Mouse (Mus musculus): ENCODE measurements around the gene Cyth1.
A peak's percentile ranks its signal among the peaks of the same experiment; 100 is the strongest.

Cyth1 gene

DNA sequence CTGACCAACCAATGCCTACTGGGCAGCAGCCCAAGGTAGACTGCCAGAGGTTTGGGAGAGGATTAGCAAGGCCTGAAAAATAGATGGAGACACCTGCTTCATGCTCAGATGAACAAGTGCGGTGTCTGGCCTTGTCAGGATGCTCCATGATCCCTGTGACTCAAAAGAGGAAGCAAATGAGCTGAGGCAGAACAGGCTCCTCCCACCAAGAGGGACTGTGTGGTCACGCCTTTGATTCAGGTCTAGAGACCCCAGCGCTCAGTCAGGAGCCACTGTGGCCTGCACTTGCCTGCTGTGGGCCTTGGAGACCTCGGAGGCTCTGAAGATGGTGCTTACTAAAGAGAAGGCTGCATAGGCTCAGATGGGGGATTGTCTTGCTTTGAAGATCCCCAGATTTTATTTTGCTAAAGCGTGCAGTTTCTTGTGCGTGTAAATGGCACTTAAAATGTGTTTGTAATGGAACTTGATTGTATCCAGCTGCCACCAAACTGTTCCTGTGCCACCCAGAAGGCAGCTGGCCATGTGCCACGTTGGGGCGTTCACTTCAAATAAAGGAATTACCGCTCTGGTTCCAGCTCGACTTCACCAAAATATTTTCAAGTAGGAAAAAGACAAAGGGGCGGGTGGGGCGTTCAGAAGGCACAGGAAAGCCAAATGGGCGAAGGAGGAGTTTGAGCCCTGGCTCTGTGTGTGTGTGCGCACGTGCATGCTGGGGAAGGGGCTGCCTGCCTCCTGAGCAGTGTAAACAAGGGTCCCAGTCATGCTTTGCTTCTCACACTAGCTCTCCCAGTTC lies 6.0 kb upstream of the Cyth1 start:
- peak; percentile 62 for DNase-seq (ENCODE audit: extremely low read depth, low read depth, low spot score)

DNA sequence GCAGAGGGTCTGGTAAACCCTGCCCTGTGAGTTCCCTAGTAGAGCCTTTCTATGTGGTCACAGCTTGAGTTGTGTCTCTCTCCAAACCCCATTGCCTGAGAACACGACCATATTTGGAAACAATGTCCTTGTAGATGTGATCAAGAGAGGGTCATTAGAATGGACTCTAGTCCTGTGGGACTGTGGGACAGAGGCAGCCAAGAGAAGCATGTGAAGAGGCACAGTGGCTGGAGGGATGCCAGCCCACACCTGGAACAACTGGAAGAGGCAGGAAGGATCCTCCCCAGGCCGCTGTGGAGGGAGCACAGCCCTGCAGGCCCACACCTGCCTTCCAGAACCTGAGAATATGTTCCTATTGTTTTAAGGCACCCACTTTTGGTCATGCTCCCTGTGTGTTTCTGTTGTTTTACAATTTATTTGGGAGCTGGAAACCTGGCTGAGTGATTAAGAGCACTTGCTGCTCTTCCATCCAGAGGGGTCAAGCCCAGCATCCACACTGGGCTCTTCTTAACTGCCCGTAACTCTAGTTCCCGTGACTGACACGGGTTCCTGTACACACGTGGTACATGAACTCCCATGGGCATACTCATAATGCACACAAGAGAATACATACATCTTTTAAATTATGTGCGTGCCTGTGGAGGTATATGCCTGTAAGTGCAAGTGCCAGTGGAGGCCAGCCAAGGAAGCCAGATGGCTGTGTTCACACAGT lies 5.2 kb upstream of the Cyth1 start:
- DNase-seq (ENCODE audit: extremely low read depth, low read depth, low spot score), result no peak

DNA sequence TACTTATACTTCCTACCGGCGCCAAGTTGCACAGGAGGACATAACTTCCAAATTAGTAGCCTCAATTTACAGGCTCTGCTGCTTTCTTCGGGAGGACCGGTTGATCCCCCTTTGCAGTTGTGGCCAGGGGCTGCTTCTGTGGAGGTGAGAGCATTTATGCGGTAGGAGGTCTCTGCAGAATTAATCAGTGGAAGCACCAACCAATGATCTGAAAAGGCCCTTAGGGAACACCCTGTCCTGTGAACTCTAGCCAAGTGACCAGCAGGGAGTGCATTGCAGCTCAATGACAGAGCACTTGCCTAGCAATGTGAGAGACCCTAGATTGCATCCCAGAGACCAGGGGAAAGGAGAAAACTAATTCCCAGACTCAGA lies 606 bp upstream of the Cyth1 start:
- no peak for DNase-seq (ENCODE audit: extremely low read depth, low read depth, low spot score)

DNA sequence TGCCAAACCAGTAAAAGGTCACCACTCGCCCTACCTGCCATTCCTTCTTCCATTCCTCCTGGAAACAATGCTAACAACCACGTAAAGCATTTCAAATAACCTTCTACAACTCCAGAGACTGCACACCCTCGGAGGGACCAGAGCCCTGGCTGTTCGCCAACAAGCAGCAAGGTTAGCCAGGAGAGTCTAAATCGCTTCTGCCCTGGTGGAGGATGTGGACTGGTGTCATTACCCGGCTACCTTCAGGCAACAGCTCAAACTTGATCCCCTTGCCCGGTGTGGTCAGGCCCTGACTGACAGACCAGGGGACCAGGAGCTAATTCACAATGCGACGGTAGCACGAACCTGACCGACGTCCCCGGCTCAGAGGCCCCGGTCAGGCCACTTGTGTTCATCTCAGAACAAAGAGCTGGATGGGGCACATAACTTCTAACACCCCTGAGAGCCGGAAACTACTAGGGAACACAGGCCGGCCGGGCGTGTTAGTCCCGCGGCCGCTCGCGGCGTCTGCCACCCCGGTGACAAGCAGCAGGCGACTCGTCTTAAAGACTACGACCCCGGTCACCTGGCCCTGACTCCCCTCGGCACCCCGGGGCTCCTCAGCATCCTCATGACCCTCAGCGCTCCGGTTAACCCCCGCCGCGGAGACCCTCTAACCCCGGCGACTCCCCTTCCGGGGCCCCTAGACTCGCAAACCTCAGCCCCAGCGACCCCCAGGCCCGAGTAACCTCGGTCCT lies 865 bp downstream of the Cyth1 start:
- peak; percentile 78 for DNase-seq (ENCODE audit: extremely low read depth, low read depth, low spot score)

DNA sequence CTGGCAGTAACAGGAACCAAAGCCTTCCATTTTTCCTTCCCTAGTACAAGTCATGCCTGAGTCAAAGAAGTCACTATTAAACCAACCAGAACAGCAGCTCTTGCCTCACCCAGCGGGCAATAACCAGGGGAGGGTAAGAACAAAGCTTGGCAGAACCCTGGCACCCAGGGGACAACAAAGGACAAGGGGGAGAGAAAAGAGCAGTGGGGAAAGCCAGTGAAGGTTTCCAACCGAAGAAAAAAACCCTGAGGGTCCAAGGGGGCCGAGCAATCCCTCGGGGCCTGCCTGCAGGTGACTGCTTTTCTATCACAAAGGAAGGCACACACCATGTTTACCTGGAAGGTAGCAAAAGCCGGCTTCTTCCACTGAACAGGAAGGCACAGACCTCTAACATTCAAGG lies 1.7 kb downstream of the Cyth1 start:
- no peak for DNase-seq (ENCODE audit: extremely low read depth, low read depth, low spot score)

DNA sequence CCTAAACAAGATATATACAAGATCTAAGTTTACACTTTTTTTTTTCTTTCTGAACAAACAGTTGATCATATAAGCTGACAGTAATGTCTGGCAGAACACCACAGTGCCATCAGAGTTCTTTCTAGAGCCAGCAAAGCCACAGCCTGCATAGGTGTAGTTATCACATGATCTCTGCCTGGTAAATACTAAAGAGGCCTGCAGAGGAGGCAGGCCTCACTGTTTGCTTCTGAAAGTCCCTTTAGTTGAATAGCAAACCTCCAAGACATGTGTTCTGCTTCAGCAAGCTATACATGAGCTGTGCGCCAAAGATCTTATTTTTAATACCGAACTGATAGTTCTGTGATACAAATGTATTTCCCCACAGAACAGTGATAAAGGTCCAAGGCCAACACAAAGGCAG lies 3.3 kb downstream of the Cyth1 start:
- no peak for DNase-seq (ENCODE audit: extremely low read depth, low read depth, low spot score)

DNA sequence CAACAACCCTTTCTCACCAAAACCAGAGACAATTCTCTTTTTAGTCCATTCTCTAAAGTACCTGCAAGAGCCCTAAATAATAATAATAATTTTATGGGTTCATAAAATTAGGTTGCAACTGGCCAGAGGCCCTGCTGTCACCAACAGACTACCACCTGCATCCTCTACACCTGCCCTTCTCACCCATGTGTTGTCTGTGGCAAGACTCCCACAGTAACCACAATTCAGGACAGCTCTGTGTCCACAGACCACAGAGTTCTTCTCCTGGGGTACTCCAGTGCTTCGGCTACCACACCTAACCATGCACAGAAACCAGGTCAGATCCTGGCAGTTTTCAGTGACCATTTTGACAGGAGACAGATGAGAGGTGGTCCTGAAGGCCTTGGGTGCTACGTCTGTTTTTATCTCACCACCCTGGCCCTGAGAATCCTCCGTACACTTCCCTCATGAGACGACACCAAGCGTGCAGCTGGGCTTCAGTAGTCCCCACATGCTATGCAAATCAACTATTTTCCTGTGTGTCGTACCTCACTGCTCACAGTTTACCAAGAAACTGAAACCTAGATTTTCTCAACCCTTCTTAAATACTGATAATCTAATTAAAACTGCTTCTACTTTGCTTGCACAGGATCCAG lies 4.6 kb downstream of the Cyth1 start:
- DNase-seq (ENCODE audit: extremely low read depth, low read depth, low spot score), result no peak

DNA sequence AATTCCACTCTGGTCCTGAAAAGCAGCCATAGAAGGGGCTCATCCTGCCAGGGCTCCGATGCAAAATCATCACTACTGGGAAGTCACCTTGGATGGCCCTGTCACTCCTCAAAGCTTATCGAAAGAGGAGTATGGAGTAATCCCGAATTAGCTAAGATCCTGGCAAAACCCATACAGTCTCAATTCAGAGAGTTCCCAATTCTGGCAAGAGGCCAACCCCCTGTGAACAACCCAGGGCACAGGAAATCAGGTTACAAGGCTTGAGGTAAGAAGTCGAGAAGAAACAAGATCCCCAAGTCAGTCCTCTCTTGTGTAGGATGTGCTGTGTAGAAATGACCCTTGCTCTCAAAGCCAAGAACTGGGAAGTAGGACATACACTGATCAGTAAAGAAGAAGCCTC lies 5.9 kb downstream of the Cyth1 start:
- DNase-seq (ENCODE audit: extremely low read depth, low read depth, low spot score), result peak; percentile 58

DNA sequence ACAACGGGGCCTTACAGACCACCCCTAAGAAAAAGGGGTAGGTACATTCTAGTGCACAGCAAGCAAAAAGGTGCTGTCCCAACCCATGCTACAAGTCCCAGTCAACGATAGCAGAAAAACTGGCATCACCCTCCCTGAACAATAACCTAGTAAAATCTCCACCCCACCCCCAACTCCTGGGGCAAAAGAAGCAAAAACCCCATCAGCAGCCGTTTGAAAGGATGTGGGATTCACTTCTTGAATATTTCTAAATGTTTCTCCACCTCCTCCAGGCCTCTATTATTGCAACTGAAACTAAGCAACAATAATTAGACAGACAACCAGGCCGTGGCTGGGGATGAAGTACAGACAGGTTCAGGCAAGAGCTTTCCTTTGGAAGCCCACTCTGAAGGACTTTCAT lies 8.0 kb downstream of the Cyth1 start:
- no peak for DNase-seq (ENCODE audit: extremely low read depth, low read depth, low spot score)

DNA sequence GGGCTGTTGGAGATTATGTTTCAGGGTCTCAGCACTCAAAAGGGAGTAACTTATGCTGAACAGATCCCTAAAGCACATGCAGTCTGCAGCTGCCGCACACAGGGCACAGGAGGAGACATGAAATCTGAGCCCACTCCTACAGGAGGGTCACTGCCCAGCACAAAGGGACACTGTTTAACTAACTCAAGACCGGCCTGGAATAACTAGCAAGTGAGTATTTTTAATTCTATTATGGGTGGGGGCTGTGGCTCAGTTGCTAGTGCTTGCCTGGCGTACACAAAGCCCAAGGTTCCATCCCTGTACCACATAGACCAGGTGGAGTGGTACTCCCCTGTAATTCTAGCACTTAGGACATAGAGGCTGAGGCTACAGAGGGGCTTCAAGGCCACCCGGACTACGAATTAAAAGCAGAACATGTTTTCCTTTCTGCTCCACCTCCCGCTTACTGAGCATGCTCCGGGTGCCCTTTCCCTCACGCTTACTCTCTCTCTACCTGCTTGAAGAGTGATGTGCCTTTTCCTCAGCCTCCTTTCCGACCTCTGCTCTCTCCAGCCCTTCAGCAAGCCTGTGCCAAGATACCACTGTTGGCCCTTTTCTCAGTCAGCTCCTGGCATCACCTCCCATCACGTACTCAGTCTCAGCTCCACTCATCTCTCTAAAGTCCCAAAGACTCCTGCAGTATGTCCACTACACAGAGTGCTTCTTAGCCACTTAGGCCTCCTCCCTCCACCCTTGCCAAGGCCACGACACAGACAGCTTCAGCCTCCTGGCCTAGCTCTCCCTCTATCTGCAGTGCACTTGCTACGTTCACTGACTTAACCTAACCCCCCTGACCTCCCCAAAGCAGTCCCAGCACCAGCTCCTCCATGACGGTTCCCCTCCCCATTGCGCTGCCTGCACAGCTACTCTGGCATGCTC lies 8.9 kb downstream of the Cyth1 start:
- no peak for DNase-seq (ENCODE audit: extremely low read depth, low read depth, low spot score)

DNA sequence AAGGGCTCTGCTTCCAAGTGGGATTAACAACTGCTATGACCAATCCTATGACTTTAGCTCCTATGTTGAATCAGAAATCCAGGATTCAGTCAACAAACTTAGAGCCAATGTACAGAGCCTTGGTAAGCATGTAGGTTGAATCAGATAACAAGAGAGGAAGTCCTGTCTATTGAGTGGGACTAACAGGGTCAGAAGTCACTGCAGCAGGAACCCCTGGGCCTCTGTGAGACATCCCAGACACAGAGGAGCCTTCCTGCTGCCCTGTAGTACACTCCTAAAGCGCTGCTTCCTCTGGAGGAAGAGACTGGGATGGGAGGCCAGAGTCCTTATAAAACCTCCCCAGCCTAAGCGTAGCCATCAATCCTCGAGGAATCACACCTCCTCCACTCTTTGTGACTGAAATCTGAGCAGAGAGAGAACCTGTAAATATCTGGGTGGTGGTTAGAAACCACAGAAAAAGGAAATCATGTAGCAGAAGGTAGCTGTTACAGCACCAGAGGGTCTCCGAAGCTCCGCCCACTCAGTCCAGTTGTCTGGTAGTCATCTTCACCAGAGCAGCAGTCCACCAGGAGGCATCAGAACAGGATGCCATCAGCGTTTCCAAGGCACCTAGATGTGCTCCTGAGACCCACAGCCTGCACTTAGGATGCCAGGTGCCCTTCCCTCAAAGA lies 11.7 kb downstream of the Cyth1 start:
- no peak for DNase-seq (ENCODE audit: extremely low read depth, low read depth, low spot score)

DNA sequence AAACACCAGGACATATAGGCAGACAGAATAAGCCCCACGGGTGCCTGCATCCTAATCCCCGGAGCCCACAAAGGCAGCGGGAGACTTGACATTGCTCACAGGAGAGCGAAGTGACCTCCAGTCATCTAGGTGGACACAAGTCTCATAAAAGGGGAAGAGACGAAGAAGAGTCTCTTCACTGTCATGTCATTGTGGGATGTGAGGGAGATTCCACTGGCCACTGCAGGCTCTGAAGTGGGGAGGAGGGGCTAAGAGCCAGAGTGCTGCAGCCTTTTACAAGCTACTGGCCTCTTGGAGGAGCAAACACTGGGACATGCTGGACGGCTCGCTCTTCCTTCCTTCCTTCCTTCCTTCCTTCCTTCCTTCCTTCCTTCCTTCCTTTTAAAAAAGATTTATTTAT lies 13.5 kb downstream of the Cyth1 start:
- DNase-seq (ENCODE audit: extremely low read depth, low read depth, low spot score), result no peak

DNA sequence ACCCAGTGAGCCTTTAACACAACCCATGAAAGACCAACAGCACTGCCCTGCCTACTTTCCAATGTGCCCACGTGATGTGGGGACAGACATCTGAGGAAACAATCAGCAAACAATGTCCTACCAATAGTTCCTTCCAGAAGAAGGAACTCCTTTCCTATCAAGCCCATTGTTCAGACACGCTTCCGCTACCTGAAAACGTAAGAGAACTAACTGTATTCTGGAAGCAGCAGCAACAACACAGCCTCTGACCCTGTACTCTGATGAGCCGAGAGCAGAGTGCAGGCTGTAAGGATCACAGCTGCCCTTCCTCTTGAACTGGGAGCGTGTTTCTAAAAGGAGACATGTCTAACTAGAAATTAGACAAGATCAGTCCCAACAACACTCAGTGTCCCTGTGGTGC lies 13.9 kb downstream of the Cyth1 start:
- DNase-seq (ENCODE audit: extremely low read depth, low read depth, low spot score), result no peak

DNA sequence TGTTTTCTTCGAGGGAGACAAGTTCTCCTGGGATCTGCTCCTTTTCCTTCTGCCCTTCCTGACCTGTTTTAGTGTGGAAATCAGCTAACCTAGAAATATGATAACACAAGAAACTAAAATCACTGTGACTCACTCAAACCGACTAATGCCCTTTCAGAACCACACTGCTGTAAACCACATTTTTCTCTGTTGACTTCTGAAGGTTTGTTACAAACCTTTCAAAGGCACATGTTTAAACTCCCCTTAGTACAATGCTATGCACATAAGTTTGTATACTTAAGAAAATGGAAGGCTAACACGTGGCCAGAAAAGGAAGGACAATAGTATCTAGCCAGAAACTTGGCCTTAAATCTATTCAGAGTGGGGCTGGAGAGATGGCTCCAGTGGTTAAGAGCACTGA lies 14.5 kb downstream of the Cyth1 start:
- no peak for DNase-seq (ENCODE audit: extremely low read depth, low read depth, low spot score)

DNA sequence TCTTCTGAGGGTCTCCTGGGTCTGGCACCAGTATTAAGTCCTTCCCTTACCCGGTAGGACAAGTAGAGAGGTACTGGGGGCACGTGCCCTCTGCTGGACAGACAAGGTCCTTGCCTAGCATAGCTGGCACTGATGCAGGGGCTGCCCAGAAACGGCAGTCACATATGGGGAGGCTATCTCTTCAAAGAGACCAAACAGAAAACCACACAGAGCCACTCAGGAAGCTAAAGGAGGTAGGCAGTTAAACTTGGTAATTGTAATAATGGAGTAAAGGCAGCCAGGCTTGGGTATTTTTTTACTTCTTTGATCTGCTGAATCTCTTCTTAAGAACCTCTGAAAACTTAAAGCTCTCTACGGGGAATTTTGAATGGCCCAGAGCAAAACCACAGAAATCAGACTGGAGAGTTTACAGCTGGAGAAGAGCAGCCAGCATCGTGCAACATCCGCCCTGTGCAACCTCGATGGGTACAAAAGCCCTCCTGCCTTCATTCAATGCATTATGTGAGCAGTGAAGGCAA lies 16.0 kb downstream of the Cyth1 start:
- no peak for DNase-seq (ENCODE audit: extremely low read depth, low read depth, low spot score)

DNA sequence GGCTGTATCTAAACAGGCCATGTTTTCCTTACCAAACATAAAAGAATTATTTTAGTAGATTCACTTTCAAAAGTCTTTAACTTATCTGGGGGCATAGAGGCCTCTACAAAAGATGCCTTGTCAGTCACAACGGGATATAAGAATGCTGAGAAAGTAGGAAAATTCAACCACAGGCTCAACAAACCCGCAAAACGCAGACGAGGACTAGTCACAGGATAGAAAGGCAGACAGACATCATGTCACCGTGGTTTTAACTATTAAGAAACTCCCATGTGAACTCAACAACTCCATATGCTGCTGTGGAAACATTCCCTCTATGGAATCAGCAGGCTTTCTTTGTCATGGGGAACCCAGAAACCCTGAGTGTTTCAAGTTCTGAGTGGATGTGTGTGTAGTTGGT lies 18.5 kb downstream of the Cyth1 start:
- DNase-seq (ENCODE audit: extremely low read depth, low read depth, low spot score), result no peak

DNA sequence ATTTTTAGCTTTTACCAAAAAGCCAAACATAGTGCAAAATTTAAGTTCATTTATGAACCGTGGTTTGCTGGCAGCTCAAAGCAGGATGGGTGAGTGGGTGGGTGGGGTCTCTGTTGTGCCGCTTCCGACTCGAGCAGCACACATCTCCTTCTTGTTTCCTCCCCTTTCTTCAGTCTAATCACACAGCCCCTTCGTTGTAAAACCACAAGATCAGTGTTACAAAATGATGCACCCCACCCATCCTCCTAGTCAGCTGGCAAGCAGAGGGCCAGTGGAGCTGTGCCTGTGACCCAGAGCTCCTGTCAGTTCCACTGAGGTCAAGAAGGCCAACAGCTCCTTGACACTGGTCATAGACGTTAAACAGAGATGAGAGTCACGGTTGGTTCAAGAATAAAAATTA lies 20.7 kb downstream of the Cyth1 start:
- DNase-seq (ENCODE audit: extremely low read depth, low read depth, low spot score), result no peak

DNA sequence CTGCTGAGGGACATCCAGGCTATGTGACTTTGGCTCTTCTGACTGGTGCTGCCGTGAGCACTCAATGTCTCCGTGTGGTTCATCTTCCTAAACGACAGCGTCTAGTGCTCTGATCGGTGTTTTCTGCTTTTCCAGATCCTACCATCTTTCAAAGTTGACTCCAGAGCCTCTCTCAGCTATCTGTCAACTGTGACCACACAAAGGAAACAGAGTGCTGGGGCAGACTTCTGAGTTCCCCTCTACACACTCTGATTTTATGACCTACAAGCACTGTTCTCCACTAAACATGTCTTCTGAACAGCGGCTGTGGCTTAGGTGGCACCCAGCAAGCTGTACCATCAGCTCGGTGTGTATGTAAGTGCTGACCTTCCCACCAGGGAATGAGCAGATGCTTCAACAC lies 21.5 kb downstream of the Cyth1 start:
- no peak for DNase-seq (ENCODE audit: extremely low read depth, low read depth, low spot score)

DNA sequence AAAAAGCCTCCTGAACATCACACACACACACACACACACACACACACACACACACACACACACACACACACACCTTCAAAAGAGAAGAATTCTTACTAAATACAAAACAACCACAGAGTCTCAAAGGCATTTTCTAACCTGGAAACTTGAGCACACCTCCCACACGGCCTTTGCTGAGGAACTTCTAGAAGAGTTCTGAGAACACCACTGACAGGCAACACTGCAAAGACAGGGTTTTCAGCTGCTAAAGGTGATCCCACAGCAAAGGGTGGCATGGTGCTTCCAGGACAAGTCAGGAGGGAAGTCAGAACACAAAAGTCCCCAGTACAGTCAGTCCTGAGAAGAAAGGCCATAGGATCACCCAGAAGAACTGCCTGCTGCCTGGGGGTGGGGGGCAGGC lies 22.5 kb downstream of the Cyth1 start:
- DNase-seq (ENCODE audit: extremely low read depth, low read depth, low spot score), result no peak
